Mouse (Mus musculus) bone marrow, adult 2 months (tissue): ENCODE results near the gene Gfra1.

Experiments used
- CTCF ChIP-seq: fragments of 200-500 bp; IDR thresholded peaks from 2 replicates; pipeline ENCODE4 v1.5.1; 2011; ENCODE audit warnings: low read length, control low read depth; ENCODE audit not compliant: control insufficient read depth, insufficient read depth
- POLR2A ChIP-seq: fragments of 200-500 bp; IDR thresholded peaks from 2 replicates; pipeline ENCODE4 v1.6.1; 2011; ENCODE audit warnings: low read depth, mild to moderate bottlenecking, control low read depth, low read length, borderline replicate concordance; ENCODE audit not compliant: control insufficient read depth

- TF ChIP-seq POLR2A (no peak), CTCF (no peak)
Observed at GRCm38 (mm10) chr19:58310334-58311315, 145.1 kb downstream of the Gfra1 start.
